Mouse (Mus musculus) lung, embryonic 16.5 days (tissue): ENCODE results near the gene Pdzd3. TPM values are rescaled to one million over a fixed set of nuclear protein-coding genes. Genes with fewer than 3 reads are reported as not detected.

ENCODE experiments used
- polyA plus RNA-seq: library from polyadenylated mRNA; unstranded; fragments of >200 nt; fragmentation: Nextera tagmentation; extraction: Ambion mirVana; gene quantifications from 2 replicates; pipeline ENCODE4 v1.2.1, GENCODE M21; 2015

The Pdzd3 gene
- polyA plus RNA-seq, 1 experiment from 2014 or later: 0.11 TPM

Other genes with a start within 250 kb of the Pdzd3 start
- gene Thy1, start 208.1 kb downstream of the Pdzd3 start, polyA plus RNA-seq: 2.4 and 4.1 TPM in 2 replicates
- gene Usp2, start 184.4 kb downstream of the Pdzd3 start, polyA plus RNA-seq: 12.2 and 16.9 TPM in 2 replicates
- 0.20 and 0.21 TPM in 2 replicates for gene Mfrp, start 149.7 kb downstream of the Pdzd3 start, polyA plus RNA-seq
- gene C1qtnf5, start 144.2 kb downstream of the Pdzd3 start, polyA plus RNA-seq: 5.4 and 5.6 TPM in 2 replicates
- gene Gm49380, start 138.0 kb downstream of the Pdzd3 start, polyA plus RNA-seq: 0.13 and 0.14 TPM in 2 replicates
- 60.1 and 63.8 TPM in 2 replicates for gene Rnf26, start 138.0 kb downstream of the Pdzd3 start, polyA plus RNA-seq
- 99.1 and 104 TPM in 2 replicates for gene Mcam, start 117.0 kb downstream of the Pdzd3 start, polyA plus RNA-seq
- 15.3 and 15.5 TPM in 2 replicates for gene Cbl, start 17.4 kb downstream of the Pdzd3 start, polyA plus RNA-seq
- gene Ccdc153, start 10.8 kb downstream of the Pdzd3 start, polyA plus RNA-seq: 7.3 and 14.3 TPM in 2 replicates
- 9.5 and 10.4 TPM in 2 replicates for gene Nlrx1, start 17.1 kb upstream of the Pdzd3 start, polyA plus RNA-seq
- gene Abcg4, start 37.1 kb upstream of the Pdzd3 start, polyA plus RNA-seq: 1.4 and 2.1 TPM in 2 replicates
- 24.3 and 25.1 TPM in 2 replicates for gene Hinfp, start 54.2 kb upstream of the Pdzd3 start, polyA plus RNA-seq
- 6.8 and 7.4 TPM in 2 replicates for gene C2cd2l, start 68.8 kb upstream of the Pdzd3 start, polyA plus RNA-seq
- 38.0 and 42.3 TPM in 2 replicates for gene Dpagt1, start 74.5 kb upstream of the Pdzd3 start, polyA plus RNA-seq
- 318 and 395 TPM in 2 replicates for gene H2afx, start 83.2 kb upstream of the Pdzd3 start, polyA plus RNA-seq
- 110 and 117 TPM in 2 replicates for gene Hmbs, start 92.8 kb upstream of the Pdzd3 start, polyA plus RNA-seq
- 31.4 and 32.8 TPM in 2 replicates for gene Vps11, start 110.2 kb upstream of the Pdzd3 start, polyA plus RNA-seq
- 38.2 and 42.0 TPM in 2 replicates for gene Hyou1, start 128.0 kb upstream of the Pdzd3 start, polyA plus RNA-seq
- gene Slc37a4, start 145.4 kb upstream of the Pdzd3 start, polyA plus RNA-seq: 19.9 and 21.9 TPM in 2 replicates
- gene Rps25, start 155.7 kb upstream of the Pdzd3 start, polyA plus RNA-seq: 1,846 and 1,855 TPM in 2 replicates
- 131 and 135 TPM in 2 replicates for gene Trappc4, start 156.1 kb upstream of the Pdzd3 start, polyA plus RNA-seq
- 32.5 TPM in 2 replicates for gene Ccdc84, start 167.1 kb upstream of the Pdzd3 start, polyA plus RNA-seq
- gene Foxr1, start 189.7 kb upstream of the Pdzd3 start, polyA plus RNA-seq: not detected in 2 replicates
- gene Upk2, start 203.5 kb upstream of the Pdzd3 start, polyA plus RNA-seq: 1.8 and 2.0 TPM in 2 replicates
- 14.1 and 16.1 TPM in 2 replicates for gene Bcl9l, start 231.4 kb upstream of the Pdzd3 start, polyA plus RNA-seq